Mouse (Mus musculus): ENCODE data around the gene Focad. TPM values are rescaled to one million over a fixed set of nuclear protein-coding genes. Genes with fewer than 3 reads are reported as not detected.

Gene Focad
- total RNA-seq, 2 experiments from 2014 or later: 21.9 to 26.5 TPM

DNA sequence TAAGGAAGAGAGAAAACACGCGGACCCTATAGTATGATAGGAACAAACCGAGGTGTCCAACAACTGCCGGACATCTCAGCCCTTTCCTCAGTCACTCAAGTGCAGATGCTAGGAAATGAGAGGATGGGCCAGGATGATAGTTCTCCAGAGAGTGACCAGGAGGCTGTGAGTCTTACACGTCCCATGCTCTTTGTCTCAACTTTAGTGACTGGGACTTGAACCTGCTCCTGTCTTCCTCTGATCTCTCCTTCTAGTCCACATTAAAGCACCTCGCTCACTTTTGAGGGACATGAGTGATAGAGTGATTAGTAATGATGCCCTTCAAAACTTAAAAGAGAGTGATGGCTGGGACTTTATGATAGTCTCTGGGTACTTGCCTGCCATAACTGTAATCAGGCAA lies 114.2 kb downstream of the Focad start:
- DNase-seq (ENCODE audit: low spot score in 2 of 2): no peak

DNA sequence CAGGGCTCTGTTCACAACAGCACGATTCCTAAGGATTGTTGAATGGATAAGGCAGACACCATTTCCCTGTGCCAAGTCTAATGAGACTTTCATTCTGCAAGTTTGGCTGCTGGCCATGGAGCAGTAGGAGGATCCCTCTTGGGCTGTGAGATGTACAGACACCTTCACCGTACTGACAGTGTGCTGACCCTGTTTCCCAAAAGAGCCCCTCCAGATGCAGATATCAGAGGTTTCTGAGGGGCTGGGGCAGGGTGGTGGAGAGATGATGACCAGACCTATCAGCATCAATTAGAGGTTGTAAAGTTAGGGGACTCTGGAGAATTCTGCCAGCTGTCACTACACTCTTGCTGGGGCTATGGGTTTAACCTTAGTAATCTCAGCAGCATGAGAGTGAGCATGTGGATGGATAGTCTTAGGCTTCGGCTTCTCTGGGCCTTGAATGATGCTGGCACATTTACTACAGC lies 115.0 kb downstream of the Focad start:
- DNase-seq (ENCODE audit: low spot score in 2 of 2): no peak

DNA sequence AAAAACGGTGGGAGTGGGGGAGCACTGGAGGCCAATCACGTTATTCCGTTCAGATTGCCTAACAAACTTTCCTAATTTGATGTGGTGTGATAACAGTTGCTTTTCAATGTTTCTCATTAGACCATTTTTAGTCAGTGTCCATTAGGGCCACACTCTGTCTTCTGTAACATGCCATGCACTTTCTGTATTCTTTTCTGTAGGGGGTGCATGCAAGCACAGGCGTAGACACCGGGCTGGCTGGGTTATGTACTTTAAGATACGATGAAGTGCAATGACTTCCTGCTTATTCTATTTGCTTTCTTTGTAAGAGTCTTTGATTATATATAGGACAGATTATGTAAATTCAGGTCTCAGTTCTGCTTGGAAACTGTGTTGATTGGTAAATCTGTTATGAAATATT lies 116.2 kb downstream of the Focad start:
- no peak for DNase-seq (ENCODE audit: low spot score in 2 of 2)

DNA sequence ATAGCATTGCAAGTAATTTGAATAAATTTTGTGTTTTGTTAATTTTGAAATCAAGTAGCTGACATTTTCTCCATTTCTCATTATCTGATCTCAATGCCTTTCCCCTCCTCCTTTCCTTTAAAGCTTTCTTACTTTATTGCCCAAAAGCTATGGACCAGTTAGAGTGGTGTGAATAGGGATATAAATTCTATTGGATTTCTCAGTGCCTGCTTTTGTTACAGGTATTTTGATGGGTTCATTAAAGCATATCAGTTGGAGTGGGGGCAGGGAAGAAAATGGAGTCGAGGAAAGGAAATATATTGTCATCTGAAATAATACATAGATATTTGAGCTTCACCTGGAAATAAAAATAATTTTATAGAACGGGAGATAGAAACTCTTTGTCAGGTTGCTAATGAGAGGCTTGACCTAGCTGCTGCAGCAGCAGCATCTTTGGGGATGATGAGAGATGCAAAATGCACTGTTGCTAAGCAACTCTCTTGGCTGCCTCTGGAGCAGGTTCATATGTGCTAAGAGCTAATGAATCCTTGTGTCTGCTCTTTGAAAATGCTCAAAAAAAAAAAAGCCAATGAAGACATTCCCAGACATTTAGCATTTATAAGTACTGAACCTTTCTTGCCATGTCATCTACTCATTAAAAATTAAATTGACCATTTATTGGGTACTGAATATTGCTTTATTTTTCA lies 116.9 kb downstream of the Focad start:
- no peak for DNase-seq (ENCODE audit: low spot score in 2 of 2)

DNA sequence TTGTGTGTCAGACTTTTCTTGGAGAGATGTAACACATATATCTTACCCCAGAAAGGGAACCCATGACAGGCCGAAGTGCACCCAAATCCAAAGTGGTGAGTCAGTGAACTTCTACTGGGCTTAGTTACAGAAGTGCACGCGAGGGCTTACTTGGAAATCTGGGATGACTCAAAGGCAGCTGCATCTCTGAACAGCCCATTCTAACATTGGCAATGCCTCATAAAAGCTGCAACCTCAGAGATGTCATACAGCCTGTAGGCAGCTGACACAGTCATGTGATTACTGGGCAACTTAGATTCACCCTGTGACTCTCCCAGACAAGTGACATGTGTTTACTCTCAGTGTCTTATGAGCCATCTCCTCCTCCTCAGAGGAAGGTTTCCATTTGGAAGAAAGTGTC lies 119.5 kb downstream of the Focad start:
- no peak for DNase-seq (ENCODE audit: low spot score in 2 of 2)

DNA sequence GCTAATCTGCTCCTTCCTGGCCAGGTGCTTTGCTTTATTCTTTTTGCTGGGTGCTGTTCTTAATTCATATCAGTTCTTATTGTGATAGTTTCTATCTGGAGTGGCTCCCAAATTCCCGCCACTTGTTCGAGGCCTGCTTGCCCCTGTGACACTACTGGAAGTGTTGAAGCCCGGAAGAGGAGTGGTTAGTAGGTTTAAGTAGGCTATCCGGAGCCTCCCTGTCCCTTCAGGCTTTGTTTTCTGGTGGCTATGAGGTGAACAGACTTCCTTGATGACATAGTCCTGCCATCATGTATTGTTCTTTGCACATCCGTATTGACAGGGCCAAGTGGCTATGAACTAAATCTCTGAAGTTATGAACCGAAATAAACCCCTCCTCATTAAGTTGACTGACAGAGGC lies 123.9 kb downstream of the Focad start:
- no peak for DNase-seq (ENCODE audit: low spot score in 2 of 2)

DNA sequence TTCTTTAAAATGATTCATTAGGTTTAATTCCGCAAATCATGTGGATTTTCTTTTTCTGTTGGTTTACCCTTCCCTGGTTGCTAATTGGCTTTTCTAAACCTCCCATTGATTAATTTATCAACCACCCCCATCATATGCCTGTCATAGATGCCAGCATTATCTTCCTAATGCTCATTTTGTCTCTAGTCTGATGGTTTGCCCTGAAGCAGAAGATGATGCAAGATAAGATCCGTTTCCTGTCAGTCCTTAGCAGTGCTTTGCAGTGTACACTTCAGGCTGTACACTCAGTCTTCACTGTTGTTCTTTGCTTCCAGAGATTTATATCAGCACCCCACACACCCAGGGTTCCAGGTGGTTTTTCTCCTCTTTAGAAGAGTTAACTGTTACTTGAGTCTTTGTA lies 124.4 kb downstream of the Focad start:
- no peak for DNase-seq (ENCODE audit: low spot score in 2 of 2)

DNA sequence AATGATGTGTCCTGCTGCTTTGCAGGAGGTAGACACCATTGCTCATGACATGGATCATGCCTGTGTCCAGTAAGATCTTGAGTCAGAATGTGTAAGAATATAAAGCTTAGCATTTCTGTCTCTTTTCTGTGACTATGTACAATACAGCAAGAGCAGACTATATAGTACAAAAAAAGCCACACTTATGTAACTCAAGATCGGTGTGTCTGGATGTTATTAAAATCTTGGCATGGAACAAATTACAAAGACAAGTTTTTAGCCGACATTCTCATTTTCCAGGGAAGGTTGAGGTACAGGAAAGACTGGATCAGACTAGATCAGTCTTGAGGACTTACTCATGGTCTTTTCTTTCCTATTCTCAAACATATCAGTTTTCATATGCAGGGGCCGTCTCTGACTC lies 136.9 kb downstream of the Focad start:
- no peak for DNase-seq (ENCODE audit: low spot score in 2 of 2)

DNA sequence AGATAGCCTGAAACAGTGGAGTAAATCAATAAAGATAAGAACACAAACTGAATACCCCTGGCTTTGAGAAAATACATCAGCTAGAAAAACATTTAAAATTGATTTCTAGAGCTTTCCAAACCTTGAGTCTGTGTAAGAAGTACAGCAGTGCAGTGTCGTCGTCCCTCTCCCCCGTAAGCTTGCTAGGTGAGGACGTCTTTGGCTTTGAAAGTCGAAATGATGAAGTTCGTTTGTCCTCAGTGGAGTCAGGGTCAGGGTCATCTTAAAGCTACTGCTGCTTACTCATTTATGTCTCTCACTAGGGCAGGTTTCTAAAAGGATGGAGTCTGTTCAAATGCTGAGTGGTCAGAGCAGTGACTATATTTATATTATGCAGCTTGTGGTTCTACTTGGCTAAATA lies 141.5 kb downstream of the Focad start:
- no peak for DNase-seq (ENCODE audit: low spot score in 2 of 2)

DNA sequence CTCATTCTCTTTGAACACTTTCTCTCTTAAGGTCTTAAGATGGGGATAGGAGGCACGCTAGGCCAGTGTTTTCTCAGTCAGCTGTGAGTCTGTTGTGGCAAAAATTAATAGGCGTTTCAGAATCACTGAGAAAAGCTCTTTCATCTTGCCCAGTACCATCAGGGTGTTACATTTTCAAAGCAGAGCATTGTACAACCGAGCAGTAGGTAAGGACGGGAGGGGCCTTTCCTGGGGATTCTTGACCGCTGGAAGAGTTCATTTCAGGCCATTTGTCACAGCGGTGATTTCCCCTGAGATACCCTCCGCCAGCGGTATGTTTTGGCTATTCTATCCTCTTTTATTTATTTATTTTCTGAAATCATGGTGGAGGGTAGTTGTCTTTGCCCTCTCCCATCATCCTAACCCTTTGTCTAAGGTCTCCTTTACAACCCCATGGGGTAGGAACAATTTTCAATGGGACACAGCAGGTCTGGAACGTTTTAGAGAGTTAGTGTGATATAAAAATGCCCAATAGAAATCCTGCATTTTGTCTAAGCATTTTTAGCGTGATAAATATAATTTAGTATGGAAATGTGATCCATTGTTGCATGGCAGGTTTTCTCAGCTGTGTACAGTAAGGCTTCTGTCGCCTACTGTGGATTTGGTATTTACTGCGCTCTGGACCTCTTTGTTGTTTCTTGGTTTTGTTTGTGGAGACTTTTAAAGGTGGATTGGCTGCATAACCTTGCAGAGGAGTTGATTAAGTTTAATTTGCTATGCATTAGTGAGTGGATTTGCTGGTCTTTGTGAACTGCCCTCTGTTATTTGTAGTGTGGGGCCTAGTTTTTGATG lies 142.7 kb downstream of the Focad start:
- no peak for DNase-seq (ENCODE audit: low spot score in 2 of 2)

DNA sequence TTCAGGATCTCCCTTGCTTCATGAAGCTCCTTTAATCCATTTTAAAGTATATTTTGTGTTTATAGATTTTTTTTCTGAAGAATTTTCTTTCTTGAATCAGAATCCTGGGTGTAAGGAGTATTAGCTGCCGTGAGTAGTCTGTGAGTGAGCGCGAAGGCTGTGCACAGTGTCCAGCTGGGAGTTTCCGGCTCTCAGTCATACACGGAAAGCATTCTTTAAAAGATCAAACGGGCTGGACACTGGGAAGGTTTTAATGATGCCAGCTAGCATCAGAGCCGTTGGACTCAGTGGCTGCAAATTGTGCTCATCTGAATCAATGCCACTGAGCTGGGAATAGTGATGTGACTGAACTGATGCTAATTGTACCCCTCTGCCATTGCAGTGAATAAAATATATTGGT lies 143.9 kb downstream of the Focad start:
- DNase-seq (ENCODE audit: low spot score in 2 of 2): no peak

DNA sequence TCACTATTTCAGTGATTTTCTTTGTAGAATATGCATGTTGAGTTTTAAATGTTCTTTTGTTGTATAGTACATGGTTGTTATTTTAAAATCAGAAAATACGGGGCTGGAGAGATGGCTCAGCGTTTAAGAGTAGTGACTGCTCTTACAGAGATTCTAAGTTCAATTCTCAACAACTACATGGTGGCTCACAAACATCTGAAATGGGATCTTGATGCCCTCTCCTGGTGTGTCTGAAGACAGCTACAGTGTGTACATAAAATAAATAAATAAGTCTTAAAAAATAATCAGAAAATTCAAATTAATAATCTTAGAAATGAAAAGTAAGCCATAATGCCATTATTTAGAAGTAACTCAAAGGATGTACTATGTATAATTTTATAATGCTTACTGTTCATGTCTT lies 149.4 kb downstream of the Focad start:
- no peak for DNase-seq (ENCODE audit: low spot score in 2 of 2)

DNA sequence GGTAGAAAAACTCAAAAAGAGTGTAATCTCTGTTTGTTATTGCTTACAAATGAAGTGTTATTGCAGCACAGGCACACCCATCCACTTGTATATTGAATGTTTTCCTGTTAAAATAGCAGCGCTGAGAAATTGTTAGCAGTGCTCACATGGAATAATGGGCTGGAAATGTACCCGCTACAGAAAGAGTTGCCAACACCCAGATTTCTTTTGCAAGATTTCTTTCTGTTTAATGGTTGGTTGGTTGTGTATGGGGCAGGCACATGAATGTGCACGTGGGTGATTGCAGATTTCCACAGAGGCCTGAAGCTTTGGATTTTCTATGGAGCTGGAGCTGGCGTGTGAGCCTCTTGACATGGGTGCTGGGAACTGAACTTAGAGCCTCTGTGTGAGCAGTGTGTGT lies 151.1 kb downstream of the Focad start:
- DNase-seq (ENCODE audit: low spot score in 2 of 2): no peak

DNA sequence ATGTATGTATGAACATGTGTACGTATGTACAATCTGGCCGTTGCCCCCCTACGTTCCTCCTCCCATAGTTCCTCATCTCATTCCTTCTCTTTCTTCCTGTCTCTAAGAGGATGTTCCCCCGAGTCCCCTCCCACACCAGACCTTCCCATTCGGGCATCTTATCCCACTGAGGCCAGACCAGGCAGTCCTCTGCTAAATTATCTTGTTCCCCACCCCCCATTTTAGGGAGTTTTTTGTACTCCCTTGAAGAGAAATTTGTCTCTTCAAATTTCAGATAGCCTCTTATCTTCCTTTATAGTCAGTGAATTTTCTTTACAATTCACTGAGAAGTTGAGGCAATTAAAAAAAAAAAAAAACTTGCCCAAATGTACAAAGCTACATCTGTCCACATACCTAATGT lies 166.9 kb downstream of the Focad start:
- DNase-seq (ENCODE audit: low spot score in 2 of 2): no peak

DNA sequence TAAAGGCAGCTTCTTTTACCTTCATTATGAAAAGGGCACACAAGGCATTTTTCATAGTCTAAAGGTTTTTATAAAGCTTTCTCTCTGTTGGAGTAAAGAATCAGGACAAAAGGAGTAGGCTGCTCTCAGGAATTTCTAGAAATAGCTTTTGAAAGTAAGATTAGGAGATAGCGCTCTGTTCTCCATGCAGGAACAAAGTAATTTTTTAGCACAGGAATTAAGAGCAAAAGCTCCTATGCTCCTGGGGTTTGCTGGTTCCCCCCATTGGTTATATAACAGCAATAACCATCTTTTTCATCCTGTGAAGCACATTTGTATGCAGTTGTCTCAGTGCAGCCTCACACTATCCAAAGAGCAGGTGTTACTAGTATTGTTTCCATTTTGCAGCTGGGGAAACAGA lies 170.1 kb downstream of the Focad start:
- no peak for DNase-seq (ENCODE audit: low spot score in 2 of 2)

DNA sequence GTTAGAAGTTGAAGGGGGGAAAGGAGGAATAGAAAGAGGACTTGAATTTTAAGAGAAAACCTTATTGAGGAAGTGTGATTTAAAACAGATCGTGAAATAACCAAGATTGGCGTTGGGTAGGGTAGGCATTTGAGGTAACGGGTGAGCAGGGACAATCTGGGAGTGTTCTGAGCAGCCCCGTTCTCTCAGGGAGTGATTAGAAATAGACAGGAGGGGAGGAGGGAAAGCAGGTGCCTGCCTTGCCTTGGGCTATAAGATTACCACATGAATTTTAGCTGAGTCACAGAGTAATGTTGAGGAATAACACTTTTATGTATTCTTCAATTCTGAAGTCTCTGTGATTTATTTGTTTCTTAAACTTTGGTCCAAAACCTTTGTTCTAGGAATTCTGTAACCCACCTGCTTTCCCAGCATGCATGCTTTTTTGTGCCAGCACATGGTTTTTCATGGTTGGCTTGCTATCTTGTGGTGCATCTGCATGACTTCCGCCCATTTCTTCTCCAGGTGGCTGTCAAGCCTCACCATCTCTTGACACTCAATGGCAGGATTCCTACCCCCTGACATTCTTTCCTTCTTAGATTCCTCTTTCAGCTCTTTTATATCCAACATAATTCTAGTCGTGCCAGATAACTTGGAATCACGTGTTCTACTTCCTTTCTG lies 176.1 kb downstream of the Focad start:
- no peak for DNase-seq (ENCODE audit: low spot score in 2 of 2)

DNA sequence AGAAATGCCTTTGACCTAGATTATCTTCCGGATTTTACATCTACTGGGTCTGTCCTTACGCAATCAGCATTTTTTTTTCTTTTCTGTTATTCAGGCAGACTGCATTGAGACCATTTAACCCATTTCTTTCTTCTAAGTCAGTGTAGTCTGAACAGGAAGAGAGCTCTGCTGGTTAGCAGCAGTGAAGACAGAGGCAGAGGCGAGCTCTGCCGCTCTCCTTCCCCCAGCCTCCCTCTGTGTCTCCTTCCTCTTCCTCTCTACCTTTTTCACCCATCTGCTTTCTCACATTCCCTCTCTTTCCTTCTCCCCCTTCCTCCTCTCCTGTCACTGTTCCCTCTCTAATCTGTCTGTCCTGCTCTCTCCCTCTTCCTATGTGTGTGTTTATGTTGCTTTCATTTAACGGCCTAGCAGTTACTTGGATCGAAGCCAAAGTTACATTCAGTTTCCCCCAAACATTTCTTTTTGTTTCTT lies 181.2 kb downstream of the Focad start:
- no peak for DNase-seq (ENCODE audit: low spot score in 2 of 2)

DNA sequence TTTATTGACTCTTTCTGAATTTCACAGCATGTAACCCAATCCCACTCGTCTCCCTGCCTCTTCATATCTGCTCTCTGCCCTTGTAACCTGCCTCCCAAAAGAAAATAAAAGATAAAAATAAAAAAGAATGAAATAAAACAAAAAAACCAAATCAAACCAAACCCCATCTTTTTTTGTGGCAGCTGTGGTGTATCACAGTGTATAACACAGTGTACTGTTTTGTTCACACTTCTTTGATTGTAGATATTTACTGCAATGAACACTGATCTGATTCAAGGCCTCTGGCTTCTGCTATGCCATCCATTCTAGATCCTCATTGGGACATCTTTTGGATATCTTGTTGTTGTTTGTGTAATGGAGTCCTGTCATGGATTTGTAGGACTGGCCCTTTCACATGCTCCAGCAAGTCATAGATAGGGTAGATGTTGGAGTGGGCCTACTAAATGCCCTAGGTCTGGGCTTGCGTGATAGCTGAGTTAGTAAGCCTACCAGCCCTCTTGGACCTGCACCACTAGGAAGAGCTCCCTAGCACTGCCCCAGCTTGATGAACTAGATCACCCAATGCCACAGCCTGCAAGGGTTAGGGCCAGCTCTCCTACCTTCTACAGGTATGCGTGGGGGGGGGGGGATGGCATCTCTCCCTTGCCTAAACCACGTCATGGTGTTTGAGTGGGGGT lies 181.8 kb downstream of the Focad start:
- DNase-seq (ENCODE audit: low spot score in 2 of 2): no peak

DNA sequence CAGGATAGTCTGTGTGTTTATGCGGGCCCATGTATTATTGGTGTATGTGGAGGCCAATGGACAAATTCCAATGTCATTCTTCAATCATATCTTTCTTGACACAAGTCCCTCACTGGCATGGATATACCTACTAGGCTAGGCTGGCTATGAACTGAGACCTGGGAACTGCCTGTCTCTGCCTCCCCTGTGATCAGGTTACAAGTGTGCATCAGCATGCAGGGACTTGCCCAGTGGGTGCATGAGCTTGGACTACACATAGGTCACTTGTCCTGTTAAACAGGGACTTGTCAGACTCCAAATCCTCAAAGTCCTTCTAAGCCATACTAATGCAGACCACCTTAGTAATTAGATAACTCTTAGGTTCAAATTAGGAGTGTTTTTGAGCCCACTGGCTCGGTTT lies 184.1 kb downstream of the Focad start:
- no peak for DNase-seq (ENCODE audit: low spot score in 2 of 2)

DNA sequence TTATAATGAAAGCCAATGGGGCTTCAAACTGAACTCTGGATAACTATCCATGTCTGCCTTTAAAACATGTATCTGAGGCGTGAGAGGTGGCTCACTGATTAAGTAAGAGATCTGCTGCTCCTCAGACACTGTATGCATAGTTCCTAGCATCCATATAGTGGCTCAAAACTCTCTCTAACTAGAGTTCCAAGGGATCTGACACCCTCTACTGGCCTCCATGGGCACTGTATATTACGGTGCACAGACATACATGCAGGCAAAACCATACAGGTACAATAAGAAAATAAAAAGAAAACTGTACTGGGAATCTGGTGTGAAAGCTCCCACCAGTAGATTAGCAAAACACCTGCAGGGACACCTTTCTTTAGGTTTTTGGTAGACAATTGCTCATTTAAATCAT lies 186.1 kb downstream of the Focad start:
- DNase-seq (ENCODE audit: low spot score in 2 of 2): no peak

DNA sequence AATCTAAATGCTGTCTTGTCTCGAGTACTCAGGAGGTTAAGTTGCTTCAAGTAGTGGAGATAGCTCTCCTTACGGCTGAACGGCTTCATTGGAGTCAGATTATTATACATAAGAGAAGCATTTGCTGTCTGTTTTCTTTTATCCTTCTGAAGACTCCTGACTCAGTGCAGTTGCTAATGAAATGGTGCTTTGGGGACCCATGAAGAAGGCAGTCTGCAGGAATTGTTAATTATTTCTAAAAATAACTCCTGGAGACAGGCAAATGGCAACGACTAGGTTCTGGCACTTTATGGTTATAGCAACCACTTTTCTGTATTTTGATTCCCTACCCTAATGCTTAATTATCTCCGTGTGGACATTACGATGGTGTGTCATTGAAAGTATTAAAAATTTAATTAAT lies 201.1 kb downstream of the Focad start:
- no peak for DNase-seq (ENCODE audit: low spot score in 2 of 2)

DNA sequence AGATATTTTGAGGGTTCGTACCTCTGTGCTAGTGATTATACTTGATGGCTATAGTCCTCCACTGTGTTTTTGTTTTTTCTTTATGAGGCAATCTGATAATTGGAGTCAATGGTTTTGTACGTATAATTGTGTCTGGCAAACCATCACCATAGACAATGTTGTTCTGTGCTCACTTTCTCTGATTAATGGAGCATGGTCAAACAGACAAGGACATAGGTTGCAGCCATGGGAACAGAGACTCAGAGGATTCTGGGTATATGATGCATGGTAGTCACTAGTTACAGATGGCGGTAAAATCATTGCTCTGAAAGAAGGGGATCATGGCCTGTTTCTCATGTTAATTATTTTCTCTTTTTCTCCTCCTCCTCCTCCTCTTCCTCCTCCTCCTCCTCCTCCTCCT lies 205.1 kb downstream of the Focad start:
- no peak for DNase-seq (ENCODE audit: low spot score in 2 of 2)

Data from adrenal gland, postnatal 4 days (tissue).